Mouse (Mus musculus): ENCODE measurements at regions not wholly inside any gene's neighbourhood (a gene's known extent, or its start where the extent isn't known, plus 50 kb on each side); places are given as distances from the start of the nearest gene placed in this dataset.

- in situ Hi-C loops (cut with MboI; ENCODE audit: low sequenced_read_pairs) = no loop called here
These were observed 196.4 kb upstream of the Egln3 start for GRCm38 (mm10) chr12:54400084-54400483.

- in situ Hi-C loops (cut with MboI; ENCODE audit: low sequenced_read_pairs) = no loop called here
These were observed 194.4 kb upstream of the Egln3 start for GRCm38 (mm10) chr12:54398080-54398479.

- in situ Hi-C loops (cut with MboI; ENCODE audit: low sequenced_read_pairs) = no loop called here
These were observed 193.3 kb upstream of the Egln3 start for GRCm38 (mm10) chr12:54396952-54397351.

GRCm38 (mm10) chr12:54396341-54396740 lies 192.7 kb upstream of the Egln3 start:
- in situ Hi-C loops (cut with MboI; ENCODE audit: low sequenced_read_pairs) = no loop called here

- in situ Hi-C loops (cut with MboI; ENCODE audit: low sequenced_read_pairs) = no loop called here
These were observed 181.7 kb upstream of the Egln3 start for GRCm38 (mm10) chr12:54385401-54385800.

GRCm38 (mm10) chr12:54384116-54384515 lies 180.5 kb upstream of the Egln3 start:
- in situ Hi-C loops (cut with MboI; ENCODE audit: low sequenced_read_pairs) = no loop called here

GRCm38 (mm10) chr12:54382965-54383364 lies 179.3 kb upstream of the Egln3 start:
- in situ Hi-C loops (cut with MboI; ENCODE audit: low sequenced_read_pairs) = no loop called here

- in situ Hi-C loops (cut with MboI; ENCODE audit: low sequenced_read_pairs) = no loop called here
These were observed 178.4 kb upstream of the Egln3 start for GRCm38 (mm10) chr12:54382061-54382460.

GRCm38 (mm10) chr12:54380322-54380721 lies 176.7 kb upstream of the Egln3 start:
- in situ Hi-C loops (cut with MboI; ENCODE audit: low sequenced_read_pairs) = no loop called here

GRCm38 (mm10) chr12:54378576-54378975 lies 174.9 kb upstream of the Egln3 start:
- in situ Hi-C loops (cut with MboI; ENCODE audit: low sequenced_read_pairs) = no loop called here

- in situ Hi-C loops (cut with MboI; ENCODE audit: low sequenced_read_pairs) = no loop called here
These were observed 170.4 kb upstream of the Egln3 start for GRCm38 (mm10) chr12:54374060-54374459.

- in situ Hi-C loops (cut with MboI; ENCODE audit: low sequenced_read_pairs) = no loop called here
These were observed 165.6 kb upstream of the Egln3 start for GRCm38 (mm10) chr12:54369217-54369616.

GRCm38 (mm10) chr12:54364381-54365095 lies 160.9 kb upstream of the Egln3 start:
- in situ Hi-C loops (cut with MboI; ENCODE audit: low sequenced_read_pairs) = no loop called here

- in situ Hi-C loops (cut with MboI; ENCODE audit: low sequenced_read_pairs) = no loop called here
These were observed 158.1 kb upstream of the Egln3 start for GRCm38 (mm10) chr12:54361762-54362161.

GRCm38 (mm10) chr12:54354187-54354586 lies 150.5 kb upstream of the Egln3 start:
- in situ Hi-C loops (cut with MboI; ENCODE audit: low sequenced_read_pairs) = no loop called here

GRCm38 (mm10) chr12:54353694-54354093 lies 150.0 kb upstream of the Egln3 start:
- in situ Hi-C loops (cut with MboI; ENCODE audit: low sequenced_read_pairs) = no loop called here

GRCm38 (mm10) chr12:54352963-54353606 lies 149.4 kb upstream of the Egln3 start:
- in situ Hi-C loops (cut with MboI; ENCODE audit: low sequenced_read_pairs) = no loop called here

- in situ Hi-C loops (cut with MboI; ENCODE audit: low sequenced_read_pairs) = no loop called here
These were observed 146.6 kb upstream of the Egln3 start for GRCm38 (mm10) chr12:54350293-54350692.

GRCm38 (mm10) chr12:54349403-54349802 lies 145.7 kb upstream of the Egln3 start:
- in situ Hi-C loops (cut with MboI; ENCODE audit: low sequenced_read_pairs) = no loop called here

- in situ Hi-C loops (cut with MboI; ENCODE audit: low sequenced_read_pairs) = no loop called here
These were observed 139.8 kb upstream of the Egln3 start for GRCm38 (mm10) chr12:54343493-54343892.

GRCm38 (mm10) chr12:54335509-54335908 lies 131.8 kb upstream of the Egln3 start:
- in situ Hi-C loops (cut with MboI; ENCODE audit: low sequenced_read_pairs) = no loop called here

GRCm38 (mm10) chr12:54334491-54335132 lies 131.0 kb upstream of the Egln3 start:
- in situ Hi-C loops (cut with MboI; ENCODE audit: low sequenced_read_pairs) = no loop called here
